Mouse (Mus musculus): Measurements from ENCODE around the gene Ccdc22.

DNA sequence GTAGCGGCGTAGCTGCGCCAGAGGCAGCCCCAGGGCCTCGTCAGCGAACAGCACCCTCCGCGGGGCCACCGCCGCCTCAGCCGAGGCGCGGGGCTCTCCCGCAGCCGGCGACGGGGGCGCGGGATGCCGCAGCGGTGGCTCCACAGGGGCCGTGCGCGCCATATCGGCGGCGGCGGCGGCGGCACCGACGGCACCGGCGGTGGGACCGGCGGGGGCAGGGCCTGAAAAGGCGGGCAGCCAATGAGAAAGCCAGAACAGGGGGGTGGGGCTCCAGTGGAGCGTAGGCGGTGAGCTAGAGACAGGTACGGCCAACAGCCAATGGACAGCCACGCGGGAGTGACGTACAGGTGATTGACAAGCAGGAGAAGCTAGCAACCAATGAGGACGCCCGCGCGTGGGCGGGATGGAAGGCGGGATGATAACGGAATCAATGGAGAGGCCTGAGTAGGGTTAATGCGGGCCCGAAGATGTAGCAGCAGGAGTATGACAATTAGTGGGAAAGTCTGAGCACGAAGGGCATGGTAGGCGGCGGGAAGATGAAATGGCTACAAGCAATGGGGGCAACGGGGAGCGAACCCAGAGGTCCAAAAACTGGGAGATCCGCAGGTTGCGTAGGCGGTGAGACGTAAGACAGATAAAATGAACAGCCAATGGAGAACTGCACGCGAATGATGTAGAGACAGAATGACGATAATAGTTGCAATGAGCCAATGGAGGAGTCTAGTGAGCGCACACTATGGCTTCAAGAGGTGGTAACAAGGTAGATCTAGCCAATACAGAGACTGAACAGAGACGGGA, 31.0 kb downstream of the Ccdc22 start, which contains the start of gene Ppp1r3f:
- no peak for TF ChIP-seq CTCF (IDR thresholded peaks at IDR 0.05; ENCODE audit: low read depth, low read length)
- no peak for TF ChIP-seq POLR2A (IDR thresholded peaks at IDR 0.05; ENCODE audit: extremely low read depth, insufficient read depth, low read length)
